Mouse (Mus musculus) activated CD4-positive, CD25-positive, alpha-beta regulatory T cell, adult 4 months (primary cell): Measurements from ENCODE around the gene Orai2. TPM values are rescaled to one million over a fixed set of nuclear protein-coding genes. Genes with fewer than 3 reads are reported as not detected.
"Not testable (repeated sequence)": the region's sequence is repeated elsewhere in the genome, so short reads cannot be mapped to it uniquely, and the experiment has no call there.

Source experiments
- ATAC-seq: one replicate; pipeline ENCODE4 v1.8.0; 2017
- polyA plus RNA-seq, 2 experiments: library from polyadenylated mRNA; unstranded; fragments of 100-300 nt; shearing (Covaris generic); gene quantifications; one replicate each; pipeline ENCODE4 v1.2.1; 2017

Gene Orai2
- polyA plus RNA-seq, 2 experiments from 2014 or later = 62.2 to 74.1 TPM

DNA sequence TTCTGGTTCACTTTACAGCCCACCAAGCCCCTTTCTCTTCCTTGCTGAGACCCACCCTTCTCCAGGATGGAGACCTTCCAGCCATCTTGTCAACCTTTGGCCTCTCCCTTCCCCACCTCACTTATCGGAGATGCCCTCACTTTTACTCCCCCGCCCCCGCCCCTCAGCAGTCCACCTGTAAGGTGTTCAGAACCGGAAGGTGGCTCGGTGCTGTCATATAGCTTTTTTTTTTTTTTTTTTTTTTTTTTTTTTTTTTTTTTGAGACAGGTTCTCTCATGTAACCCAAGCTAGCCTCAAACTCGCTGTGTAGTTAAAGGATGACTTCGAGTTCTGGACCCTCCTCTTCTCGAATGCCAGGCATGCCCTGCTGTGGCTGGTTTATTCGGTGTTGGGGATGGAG lies 2.4 kb upstream of the Orai2 start:
- no peak for ATAC-seq

DNA sequence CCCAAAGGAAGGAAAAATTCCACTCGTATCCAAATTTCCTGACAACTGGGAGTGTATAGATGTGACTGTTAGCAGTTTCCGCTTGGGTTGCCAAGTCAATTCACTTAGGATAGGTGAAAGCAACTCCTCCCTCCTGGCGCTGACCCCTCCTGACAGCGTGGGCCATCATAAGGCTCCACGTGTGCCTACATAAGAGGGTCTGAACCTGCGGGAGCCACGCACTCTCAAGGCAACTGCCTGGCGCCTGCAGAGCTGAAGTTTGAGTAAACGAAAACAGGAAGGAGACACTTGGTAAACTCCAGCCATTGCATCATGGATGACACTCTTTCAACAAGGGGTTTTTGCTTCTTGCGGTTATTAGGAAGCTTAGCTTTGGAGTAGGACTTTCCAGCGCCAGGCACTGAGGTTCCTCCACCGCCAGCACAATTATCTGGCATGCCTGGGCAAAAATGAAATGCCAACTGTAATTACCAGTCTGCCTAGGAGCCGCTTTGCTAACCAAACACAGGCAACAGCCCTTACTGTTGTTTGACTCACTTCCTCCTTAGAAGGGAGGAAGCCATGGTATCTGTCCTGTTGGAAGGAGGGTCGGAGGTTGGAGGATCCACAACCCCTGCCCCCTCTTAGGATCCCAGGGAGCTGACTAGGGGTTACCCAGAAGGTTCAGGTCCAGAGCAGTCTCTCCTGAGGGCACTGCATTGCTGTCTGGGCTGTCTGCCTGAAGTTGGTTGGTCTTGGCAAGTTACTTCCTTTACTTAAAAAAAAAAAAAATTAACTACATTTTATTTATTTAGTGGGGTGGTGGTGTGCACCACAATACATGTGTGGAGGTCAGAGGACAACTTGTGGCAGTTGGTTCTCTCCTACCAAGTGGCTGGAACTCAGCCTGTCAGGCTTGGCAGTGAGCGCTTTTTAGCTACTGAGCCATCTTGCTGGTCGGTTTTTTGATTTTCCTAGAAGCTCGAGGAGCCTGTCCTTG lies 1.1 kb upstream of the Orai2 start:
- ATAC-seq = peak; percentile 46

DNA sequence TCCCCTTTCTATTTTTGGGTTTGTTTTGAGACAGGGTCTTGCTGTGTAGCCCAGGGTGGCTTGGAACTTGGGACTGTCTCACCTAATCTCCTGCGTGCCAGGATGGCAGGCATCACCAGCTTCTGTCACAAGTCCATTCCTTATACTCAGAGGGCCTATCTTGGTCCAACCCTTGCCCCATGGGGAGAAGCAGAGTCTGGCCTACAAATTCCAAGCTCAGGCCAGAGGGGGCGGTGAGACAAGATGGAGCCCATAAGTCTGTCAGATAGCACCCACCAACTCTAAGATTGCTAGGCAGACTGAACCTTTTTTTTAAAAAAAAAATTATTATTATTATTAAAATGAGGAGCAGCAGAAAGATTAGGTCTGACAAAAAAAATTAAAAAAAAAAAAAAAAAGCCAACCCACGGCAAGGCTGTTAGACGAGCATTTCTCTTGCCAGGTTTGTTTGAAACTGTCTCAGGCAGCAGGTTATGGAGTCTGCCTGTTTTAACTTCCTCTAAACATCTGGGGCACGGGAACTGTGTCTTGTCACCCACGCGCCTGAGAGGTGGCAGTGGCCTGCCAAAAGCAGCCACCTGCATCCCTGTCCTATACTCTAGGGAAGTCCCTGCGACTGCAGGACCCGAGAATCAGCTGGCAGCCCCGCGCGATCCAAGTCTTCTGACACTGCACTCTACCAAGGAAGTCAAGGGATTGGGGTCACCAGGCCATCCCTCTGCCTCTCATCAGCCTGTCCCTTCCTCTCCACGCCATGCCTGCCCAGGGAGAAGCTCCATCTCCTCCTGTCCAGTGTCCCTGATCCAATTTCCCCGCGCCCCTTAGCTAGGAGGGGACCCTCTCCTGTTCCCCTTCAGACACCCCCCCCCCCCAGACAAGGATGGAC lies 644 bp downstream of the Orai2 start:
- ATAC-seq = peak; percentile 34

DNA sequence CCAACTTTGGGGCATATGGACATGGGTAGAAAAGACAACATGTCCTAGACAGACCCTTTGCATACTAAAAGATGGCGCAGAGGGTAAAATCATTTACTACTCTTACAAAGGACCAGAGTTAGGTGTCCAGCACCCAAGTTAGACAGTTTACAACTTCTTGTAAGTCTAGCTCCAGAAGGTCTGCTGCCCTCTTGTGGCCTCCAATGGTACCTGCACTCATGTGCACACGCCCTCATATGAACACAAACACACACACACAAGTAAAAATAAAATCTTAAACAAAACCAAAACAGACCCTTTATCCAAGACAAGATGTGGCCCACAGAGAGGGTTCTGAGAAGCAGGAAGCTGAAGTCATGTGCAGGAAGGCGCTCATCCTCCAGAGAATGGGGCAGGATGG lies 2.4 kb downstream of the Orai2 start:
- ATAC-seq = no peak

DNA sequence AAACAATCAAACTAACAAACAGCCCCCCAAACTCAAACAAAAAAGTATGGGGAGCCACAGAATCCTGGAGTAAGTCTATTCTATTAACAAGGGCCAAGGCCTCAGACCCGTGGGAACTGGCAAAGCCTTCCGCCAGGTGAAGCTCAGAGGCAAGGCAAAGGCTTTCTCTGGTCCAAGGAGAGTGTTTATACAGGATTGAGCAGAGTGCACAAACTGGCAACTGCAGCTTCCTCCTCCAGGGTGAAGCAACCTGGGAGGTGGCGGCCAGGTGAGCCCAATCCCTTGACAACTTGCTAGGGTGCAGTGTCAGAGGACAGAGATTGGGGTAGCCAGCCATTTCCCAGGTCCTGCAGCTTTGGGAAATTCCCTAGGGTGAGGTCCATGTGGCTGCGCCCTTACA lies 3.2 kb downstream of the Orai2 start:
- no peak for ATAC-seq

DNA sequence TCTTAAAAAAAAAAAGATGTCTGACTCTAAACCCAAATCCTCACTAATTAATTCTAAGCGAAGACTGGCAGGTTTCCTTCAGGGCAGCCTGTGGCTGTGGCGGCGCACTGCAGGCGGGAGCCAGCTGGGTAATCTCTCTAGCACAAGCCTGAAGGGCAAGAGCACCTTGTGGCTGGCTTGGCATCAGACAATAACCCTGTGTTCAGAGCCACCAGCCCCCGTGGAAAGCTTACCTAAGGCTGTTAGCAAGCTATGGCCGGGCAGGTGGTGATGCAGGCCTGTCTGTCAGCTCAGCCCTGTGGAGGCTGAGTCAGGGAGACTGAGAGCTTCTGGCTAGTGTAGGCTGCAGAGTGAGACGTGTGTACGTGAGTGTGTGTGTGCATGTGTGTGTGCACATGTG lies 5.3 kb downstream of the Orai2 start:
- ATAC-seq = no peak

DNA sequence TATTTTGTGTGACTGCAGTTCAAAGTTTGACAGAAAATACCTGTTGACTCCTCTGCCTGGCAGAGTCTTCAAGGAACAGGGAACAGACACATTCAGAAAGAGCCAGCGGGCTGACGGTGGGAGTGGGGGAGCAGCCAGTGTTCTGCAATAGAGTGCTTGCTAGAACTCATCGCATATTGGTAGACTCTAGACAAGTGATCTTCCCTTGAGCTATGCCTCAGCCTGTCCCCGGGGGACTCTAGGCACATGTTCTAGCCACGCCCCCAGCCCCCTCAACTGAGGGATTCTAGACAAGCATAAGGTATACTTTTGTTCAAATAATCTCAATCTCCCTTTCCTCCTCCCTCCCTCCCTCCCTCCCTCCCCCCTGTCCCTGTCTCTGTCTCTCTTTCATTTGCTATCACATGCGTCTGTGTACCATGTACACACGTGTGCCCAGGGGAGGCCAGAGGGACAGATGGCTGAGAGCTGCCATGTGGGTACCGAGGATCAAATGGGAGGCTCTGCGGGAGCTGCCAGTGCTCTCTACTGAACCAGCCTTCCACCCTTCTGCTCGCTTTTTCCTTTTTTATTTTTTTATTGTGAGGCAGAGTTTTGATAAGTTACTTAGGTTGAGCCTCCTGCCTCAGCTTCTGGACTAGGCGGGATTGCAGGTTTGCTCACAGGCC lies 6.6 kb downstream of the Orai2 start:
- ATAC-seq = no peak

DNA sequence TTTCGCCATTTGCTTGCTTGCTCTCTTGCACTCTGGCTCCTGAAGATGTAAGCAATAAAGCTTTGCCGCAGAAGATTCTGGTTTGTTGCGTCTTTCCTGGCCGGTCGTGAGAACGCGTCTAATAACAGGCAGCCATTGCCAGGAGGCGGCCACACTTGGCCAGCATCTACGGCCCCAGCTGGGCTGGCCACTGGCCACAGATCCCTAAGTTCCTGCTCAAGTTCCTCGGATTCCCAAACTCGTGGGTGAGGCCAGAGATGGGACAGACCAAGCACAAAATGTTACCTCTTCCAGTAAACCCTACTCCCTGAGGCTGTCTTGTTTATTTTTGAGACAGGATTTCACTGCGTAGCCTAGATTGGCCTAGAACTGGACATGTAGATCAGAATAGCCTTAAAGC lies 10.4 kb downstream of the Orai2 start:
- not testable (repeated sequence) for ATAC-seq

DNA sequence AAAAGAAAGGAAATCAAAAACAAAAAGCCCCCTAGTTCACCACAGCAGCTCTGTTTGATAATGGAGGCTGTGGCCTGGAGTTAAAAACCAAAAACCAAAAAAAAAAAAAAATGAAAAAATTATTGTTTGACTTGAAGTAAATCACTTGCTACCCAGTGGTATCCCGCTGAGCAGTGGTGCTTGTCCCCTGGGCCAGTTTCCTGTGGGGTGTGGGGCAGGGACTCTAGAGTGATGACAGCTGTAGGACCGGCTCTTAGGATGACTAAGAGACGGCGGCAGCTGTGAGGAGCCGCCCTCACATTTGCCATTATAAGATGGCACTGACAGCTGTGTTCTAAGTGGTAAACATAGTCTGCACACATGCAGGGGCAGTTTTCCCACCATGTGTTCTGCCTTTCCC lies 15.1 kb downstream of the Orai2 start:
- no peak for ATAC-seq

DNA sequence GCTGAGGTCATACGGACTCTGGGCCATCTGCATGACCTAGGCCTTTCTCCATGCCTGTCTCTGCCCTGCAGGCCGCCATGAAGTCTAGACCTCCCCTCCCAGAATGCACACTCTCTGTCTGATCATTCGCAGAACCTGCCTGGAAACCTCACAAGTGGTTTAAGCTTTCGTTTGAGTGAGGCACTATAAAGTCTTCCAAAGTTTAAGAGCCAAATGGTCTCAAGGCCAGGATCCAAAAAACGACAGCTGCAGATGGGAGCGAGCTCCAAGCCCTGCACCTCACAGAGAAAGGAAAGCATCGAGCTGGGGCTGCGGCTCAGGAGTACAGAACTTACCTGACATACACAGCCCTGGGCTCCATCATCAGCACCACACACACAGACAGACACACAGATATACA lies 18.1 kb downstream of the Orai2 start:
- ATAC-seq = no peak

DNA sequence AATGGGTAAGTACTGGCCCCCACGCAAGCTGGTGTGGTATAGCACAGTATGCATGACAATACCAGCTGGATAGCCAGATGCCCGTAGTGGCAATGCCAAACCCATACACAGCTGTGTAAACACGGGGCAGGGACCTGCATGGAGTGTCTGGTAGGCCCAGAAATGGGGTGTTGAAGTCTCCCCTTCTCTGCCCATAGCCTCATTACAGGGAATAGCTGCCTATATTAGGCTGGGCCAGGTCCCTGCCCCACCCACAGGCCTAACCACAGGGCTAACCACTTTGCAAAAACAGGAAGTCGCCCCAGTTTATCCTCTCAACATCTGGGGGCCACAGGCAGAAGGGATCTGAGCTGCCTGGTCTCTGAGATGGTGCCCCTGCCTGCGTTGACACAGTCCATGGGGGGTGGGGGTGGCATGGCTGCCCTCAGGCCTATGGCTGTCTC lies 21.4 kb downstream of the Orai2 start:
- ATAC-seq = peak; percentile 72

DNA sequence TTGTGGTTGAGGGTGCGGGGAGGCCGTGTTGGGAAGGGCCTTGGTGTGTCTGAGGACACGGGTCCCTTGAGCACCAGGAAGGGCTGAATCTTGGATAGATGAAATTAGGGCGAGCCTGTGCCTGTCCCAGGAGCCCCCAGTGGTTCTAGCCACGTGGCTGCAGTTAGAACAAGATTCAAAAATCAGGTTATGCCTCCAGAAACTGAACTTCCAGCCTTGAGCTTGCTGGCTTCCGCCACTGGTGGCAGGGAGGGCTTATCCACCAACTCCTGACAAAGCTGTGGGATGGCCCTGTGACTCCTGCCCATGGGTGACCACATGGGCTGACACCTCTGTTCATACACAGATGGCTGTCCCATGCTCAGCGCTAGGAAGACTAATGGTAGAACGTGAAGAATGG lies 22.8 kb downstream of the Orai2 start:
- ATAC-seq = no peak

DNA sequence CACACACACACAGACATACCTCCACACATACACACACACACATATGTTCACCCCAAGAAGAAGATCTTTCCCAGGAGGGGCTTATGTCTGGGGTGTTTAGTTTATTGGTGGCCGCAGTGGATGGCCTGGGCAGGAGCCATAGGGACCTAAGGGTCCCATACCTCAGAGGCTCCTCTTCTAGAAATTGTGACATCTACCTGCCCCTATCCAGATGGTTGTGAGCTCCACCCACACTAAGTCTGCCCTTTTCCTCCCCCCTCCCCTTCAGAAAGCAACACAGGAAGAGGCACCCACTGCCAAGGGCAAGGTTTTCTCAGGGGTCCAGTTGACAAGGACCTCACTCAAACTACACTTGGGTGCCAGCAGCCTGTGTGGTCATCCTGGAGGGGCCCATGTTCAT lies 23.6 kb downstream of the Orai2 start:
- peak; percentile 67 for ATAC-seq

DNA sequence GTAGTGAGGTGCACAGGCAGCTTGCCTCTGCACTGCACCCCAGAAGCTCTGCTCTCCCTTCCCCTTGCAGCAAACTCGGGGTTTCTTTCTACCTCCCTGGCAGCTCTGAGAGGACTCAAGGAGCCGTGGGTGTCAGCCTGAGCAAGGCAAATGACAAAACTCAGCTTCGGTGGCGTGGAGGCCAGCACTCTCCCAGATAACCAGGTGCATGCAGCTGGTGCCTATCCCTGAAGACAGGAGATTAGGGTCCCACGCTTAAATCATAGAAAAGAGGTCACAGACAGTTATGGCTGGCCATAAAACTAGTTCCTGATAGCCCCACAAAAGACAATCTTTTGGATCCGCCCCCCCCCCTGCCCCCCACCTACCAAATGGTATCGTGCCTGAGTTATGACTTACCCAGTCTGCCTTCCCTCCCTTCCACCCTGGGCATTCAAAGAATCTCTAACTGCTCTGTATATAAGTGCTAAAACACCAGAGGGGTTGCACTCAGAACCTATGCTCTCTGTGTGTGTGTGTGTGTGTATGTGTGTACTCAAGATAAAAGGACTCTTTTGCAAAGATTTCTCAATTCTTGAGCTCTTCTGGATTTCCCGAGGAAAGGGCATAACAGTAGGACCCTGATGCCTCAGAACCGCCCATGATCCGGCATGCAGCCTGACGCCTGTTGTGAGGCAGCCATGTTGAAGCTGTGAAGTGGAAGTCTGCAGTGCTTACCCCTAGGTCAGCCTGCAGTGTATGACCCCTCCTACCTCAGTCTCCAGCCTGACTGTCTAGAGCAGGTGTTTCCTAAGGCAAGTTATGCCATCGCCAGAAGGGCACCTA lies 25.7 kb downstream of the Orai2 start:
- ATAC-seq = no peak

DNA sequence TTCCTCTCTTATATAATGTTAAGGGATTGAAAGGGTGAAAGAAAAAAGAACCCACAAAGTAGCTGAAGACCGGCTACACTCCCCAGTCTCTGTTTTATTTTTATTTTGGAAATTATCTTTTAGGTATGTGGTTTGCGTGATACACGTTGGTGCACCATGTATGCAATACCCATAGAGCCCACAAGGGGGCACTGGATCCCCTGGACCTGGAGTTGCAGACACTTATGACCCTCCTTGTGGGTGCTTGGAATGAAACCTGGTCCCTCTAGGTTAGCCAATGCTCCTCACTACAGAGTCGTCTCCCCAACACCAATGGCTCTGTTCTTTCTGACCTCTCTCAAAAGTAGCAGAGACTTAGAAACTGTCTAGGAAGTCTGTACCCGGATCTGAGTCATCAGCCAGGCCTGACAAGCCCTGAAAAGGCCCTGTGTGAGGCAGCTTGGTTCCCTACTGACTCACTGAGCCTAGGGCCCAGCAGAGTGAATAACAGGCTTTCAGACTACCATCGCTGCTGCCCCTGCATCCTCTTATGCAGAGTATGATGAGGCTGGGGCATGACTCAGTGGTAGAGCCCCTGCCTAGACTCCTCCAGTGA lies 27.3 kb downstream of the Orai2 start:
- no peak for ATAC-seq

DNA sequence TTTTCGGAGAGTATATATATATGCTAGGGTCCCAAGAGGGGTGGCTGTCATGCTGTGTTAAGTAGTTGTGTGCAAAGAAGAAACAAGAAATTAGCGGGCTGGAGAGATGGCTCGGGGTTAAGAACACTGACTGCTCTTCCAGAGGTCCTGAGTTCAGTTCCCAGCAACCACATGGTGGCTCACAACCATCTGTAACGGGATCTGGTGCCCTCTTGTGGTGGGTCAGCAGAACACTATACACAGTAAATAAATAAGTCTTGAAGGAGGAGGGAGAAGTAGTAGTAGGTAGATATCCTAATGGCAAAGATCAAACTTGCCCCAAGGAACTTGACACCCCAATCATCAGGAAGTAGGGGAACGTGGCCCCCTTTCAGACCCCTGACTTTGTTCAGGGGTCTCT lies 27.8 kb downstream of the Orai2 start:
- ATAC-seq = no peak

DNA sequence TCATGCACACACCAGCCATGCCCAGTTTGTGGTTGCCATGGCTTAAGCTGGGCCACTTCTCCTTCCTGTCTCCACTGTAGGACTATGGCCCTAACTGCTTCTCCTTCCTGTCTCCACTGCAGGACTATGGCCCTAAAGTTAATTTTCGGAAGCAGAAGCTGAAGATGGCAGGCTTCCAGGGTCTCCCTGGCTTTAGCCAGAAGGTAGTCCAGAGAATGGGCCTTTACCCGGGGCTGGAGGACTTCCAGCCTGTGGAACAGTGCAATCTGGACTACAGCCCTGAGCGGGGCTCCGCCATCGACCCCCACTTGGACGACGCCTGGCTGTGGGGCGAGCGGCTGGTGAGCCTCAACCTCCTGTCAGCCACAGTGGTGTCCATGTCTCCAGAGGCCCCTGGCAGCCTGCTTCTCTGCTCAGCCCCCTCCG lies 30.4 kb downstream of the Orai2 start:
- no peak for ATAC-seq

DNA sequence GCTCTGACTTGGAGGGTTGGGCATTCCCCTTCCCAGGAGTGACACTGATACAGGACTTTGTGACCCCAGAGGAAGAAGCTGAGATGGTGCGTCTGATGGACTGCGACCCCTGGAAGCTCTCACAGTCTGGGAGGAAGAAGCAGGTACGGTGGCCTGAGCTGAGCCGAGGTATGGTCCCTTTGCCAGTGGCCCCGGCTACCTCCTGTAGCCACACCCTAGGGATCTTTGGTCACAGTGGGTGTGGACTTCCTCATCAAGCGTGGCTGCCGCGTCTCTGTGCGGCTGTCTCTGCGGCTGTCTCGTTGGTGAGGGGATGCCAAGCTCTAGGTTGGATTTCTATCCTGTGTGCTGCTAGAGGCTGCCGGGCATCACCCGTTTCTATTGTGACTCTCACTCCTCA lies 31.1 kb downstream of the Orai2 start:
- ATAC-seq = no peak

DNA sequence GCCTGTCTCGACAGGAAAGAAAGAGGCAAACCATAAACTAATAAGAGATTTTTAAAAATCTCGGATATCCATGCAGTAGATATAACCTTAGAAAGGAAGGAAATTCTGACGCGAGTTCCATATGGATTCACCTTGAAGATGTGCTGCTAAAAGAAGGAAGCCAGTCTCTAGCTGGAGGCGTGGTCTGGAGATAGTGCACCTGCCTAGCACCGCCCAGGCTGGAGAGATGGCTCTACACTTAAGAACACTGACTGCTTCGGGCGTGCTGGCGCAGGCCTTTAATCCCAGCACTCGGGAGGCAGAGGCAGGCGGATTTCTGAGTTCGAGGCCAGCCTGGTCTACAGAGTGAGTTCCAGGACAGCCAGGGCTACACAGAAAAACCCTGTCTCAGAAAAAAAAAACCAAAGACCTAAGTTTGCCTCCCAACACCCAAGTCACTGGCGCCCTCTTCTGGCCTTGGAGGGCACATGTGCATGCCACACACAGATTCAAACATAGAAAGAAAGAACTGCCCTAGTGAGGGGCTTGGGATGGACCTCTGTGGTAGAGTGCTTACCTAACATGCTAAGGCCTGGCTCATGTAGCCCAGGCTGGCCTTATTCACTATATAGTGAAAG lies 32.7 kb downstream of the Orai2 start:
- ATAC-seq = no peak

DNA sequence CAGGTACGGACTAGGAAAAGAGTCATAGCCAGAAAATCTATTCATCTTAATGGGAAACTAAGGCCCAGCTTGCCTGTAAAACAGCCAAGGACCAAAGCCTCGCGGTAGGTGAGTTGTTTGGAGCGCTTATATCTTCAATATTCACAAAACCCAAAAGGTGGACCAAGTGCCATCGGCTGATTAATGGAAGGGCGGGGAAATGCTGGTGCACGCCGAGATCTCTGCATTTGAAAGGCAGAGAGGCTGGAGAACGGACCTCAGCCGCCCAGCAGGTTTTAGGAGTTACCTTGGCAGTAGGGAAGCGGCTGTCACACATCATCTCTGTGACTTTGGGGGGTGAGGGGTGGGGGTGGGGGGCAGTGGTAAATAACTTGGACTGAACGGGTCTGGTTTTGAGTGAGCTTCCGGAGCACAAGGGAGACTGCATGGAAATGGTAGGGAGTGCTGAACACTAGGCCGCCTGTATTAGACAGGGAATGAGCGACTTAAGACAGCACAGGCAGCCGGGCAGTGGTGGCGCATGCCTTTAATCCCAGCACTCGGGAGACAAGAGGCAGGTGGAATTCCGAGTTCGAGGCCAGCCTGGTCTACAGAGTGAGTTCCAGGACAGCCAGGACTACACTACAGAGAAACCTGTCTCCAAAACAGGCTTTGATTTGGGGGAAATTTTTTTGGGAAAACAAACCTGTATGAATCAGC lies 34.1 kb downstream of the Orai2 start:
- ATAC-seq = no peak
